Mouse (Mus musculus) lung, adult 18-20 months (tissue): ENCODE measurements around the gene H1foo.

Experiments used
- DNase-seq, 2 experiments: peaks; one replicate each; pipeline ENCODE4 v3.0.0; 2022; ENCODE audit warnings: mixed read lengths in 2 of 2

Gene H1foo

DNA sequence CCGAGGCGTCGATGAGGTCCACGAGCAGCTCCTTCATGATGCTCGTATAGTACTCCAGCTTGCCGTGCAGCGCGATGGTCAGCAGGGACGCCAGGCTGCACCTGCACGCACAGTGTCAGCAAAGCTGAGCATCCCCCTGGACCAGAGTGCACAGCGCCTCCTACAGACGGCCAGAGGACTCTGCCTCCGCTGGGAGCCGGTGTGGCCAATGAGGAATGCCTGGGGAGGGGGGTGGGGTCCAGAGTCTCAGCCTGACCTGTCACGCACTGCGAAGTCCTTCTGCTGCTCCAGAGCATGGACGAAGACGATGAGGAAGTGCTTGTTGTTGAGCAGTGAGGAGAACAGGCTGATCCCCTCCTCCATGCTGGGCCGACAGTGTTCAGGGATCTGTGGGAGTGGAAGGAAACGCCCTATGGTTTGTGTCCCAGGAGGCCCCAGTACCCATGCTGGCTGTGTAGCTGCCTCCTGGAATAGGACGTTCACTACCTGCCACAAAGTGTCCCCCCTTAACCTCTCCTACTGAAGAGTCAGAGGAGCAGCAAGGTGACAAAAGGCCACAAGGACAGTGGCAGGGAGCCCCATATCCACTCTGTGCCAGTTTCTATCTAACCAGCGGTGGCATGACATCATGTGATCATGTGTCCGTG, 17.8 kb downstream of the H1foo start:
- DNase-seq = no peak

DNA sequence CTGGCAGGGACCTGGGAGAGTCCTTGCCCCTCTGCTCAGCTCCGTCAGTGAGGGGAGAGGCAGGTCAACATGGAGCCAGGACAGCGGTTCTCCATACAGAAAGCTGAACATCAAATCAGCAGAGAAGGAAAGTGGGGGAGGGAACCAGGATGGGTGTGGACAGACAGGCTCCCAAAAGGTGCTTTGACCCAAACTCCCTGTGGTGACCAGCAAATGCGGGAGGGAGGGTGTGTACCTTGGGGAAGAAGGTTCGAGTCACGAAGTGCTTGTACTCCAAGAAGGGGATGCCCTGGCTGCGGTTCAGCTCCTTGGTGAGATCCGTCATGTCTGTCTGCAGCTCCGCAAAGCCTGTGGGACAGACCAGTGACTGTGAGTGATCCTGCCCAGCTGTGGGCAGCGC, 18.9 kb downstream of the H1foo start:
- DNase-seq = no peak

DNA sequence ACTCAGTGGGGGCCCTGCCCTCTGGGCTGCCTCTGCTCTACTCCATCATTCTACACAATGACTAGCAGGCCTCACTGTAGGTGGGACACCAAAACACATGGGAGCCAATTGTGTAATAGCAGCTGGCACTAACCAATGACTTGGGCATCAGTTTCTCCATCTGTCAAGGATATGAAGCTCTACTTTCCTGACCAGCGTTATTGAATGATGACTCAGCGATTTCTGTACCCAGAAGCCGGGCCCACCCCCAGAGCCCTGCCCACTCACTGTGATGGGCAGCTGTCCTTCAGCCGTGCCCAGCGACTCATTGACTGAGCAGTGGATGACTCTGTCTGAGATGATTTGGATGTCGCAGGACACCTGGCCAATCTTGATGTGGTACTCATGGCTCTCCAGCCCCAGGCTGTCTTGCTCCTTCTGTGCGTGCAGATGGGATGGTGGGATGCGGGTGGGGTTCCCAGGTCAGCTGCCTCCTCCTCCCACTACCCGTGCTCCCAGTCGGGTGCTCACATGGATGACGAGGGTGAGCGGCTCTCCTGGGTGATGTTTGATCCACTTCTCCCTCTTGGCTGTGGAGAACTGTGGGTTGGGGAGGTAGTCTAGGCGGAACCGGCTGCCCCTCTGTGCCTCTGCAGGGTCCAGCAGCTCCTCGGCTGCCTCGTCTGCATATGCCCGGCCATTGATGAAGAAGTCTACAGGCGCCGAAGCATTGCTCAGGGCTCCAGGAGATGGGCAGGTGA, 21.7 kb downstream of the H1foo start:
- DNase-seq = no peak

DNA sequence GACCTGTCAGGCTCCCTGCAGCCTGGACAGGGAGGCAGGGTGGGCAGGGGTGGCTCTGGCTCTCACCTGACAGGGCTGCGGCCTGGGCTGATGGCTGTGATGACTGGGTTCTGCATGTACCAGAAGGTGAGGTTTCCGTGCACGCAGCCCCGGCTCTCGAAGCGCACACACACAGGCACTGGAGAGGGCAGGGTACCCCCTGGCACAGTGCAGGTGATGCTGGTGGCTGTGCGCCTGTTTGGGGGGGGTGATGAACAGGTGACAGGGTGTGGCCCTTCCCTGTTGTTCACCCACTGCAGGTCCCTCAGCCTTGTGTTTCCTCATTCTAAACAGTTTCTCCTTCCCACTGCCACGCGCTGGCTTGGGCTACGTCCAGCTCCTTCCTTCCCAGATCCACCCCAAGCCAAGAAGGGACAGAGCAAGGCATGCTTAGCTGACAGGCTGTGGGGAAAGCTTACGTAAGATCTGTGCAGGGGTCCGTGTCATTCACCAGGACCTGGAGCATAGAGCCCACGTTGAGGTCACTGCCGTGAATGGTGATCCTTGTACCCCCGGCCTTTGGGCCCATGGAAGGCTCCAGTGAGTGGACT, 22.6 kb downstream of the H1foo start:
- DNase-seq = no peak

DNA sequence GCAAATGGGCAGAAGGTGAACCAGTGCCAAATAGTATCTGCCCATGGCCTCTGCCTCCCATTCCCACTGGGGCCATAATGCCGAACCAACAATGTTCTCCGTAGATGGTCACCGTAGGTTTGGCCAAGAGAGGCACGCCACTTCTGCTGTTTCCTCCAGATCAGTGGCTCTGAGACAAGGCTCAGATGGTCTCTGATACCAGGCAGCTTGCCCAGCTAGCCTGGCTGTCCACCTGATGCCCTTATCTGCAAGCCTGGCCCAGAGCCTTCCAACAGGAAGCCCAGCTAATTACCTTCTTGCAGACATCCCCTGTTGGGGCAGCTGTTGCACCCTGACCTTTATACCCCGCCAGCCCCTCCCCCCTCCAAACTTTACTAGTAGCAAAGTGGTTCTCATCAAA, 23.3 kb downstream of the H1foo start:
- no peak for DNase-seq

DNA sequence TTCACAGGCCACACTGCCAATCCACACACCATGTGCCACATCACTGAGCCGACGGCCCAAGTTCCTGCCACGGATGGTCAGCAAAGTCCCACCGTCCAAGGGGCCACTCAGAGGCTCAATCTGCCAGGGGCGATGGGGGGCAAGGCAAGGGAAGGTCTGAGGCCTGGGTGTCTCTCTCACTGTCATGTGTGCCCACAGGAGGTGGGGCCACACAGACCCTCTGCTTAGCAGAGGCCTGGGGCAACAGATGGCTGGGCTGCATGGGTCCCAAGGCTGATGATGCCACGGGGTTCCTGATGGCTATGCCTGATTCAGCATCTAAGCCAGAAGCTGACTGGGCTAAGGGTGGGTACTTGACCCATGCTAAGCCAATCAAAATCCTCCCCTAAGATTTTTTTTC, 24.0 kb downstream of the H1foo start:
- no peak for DNase-seq

DNA sequence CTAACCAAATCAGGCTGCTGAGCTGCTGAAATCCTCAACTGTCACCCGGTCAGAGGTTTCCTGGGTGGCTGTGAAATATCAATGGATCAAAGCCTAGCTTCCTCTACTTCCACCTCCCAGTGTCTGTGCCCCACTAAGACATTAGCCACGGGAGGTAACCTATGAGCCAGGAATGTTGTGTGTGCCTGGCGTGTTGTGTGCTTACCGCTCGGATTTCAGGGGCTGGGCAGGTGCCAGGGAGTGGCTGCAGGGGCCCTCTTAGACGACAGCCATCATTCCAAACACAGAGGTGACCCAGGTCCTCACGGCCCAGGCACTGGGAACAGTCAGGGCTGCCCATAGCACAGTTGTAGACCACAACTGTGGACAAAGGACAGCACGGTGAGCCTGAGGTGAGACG, 24.4 kb downstream of the H1foo start:
- DNase-seq = peak in 1 of 2 experiments; percentile 55

DNA sequence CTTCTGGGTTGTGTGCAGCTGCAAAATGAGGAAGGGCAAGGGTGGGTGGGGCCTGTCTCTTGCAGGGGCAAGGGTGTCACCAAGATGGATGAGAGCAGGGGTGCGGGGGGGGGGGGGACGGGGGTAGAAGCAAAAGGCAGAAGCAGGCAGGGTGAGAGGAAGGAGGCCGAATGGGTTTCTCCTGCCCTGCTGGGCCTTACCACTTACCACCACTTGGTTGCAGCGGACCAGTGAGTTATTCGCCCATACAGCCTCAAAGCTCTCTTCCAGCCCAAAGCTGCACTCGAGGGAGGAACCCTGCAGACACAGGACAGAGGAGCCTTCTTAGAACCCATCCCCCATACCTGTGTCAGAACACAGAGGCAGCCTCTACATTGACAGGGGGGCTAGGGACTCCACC, 25.2 kb downstream of the H1foo start:
- DNase-seq = no peak

DNA sequence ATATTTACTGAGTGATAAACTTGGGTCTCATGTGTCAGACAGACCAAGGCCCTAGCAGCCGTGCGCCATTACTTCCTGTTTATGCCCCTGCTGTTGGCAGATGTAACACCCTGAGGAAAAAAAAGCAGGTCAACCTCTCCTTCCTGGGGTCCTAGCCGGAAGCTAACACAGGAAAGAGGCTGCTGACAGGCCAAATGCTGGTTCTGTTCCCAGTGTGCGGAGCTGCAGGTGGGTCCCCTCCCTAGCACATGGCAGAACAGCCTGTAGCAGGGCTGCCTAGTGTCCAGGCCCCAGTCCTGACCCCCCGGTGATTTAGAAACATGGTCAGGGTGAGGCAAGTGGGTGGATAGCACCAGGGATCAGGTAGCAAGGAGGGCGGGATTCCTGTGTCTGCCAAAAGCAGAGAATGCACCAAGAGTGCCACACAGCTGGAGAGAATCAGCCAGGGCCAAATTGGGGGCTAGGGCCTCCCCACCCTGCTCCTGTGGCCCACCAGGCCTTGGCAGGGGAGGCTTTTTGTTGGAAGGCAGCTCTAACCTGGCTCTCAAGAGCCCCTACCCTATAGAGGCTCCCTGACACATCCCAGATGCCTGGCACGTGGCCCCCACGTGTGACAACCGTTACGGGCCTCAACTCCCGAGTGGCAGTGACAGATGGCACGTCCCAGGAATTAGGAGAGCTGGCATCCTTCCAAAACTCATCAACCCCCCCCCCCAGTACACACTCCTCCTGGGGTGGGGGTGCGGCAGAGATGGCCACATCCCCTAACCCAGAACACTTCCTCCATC, 26.7 kb downstream of the H1foo start:
- peak; percentile 50 to 75 for DNase-seq

DNA sequence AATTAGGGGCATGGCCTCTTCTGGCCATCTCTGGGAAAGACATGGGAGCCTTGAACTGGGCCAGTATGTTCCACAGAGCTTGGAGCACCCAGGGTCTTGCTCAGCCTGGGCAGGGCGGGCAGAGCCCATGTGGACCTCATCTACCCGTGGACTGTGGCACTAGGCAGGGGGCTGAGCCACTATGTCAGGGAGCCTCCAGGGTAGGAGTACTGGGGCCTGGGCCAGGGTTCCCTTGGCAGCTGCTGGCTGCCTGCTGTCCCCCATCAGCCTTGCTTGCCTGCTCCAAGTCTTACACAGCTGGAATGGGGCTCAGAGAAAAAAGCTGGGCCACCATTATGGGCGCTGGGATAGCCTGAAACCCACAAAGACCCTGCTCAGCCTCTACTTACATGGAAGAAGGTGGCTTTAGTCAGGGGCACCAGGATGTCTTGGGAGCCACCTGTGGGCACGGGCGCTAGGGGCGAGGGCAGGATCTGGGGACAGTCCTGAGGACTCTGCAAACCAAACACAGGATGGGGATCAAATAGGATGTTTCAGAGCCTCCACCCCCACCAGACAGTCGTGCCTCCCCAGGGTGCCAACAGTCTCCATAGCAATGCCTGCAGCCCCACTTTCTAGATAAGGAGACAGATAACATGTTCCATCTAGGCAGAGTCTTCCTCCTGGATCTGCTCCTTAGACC, 27.5 kb downstream of the H1foo start:
- DNase-seq = no peak

DNA sequence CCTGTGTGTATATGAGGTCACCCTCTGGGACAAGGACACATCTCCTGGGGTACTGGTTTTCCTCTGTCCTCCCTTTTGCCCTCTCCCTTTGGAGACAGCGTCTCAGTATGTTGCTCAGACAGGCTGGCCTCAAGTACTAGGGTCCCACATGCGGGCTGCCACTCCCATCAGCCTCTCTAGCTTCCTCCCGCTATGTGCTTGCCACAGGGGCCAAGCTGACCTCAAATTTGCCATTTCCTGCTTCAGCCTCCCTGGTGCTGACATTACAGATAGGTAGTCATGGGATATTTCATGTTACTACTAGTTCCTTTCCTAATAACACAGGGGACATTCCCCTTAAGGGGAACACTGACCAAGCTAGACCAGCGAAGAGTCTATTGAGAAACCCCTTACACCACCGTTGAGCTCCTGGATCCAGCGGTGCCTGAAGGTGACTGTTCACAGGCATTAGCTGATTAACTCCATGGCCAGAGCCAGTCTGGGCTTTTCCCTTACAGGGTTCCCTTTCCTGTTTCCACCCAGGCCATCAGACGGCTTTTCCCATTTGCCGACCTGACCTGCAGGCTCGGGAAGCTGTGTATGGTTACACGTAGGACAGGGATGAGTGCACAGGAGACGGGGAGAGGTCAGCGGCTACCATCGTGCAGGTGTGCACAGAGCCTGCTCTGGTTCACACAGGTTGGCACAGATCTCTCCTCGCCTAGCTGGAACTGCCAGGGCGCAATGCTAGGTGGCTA, 28.6 kb downstream of the H1foo start:
- no peak for DNase-seq

DNA sequence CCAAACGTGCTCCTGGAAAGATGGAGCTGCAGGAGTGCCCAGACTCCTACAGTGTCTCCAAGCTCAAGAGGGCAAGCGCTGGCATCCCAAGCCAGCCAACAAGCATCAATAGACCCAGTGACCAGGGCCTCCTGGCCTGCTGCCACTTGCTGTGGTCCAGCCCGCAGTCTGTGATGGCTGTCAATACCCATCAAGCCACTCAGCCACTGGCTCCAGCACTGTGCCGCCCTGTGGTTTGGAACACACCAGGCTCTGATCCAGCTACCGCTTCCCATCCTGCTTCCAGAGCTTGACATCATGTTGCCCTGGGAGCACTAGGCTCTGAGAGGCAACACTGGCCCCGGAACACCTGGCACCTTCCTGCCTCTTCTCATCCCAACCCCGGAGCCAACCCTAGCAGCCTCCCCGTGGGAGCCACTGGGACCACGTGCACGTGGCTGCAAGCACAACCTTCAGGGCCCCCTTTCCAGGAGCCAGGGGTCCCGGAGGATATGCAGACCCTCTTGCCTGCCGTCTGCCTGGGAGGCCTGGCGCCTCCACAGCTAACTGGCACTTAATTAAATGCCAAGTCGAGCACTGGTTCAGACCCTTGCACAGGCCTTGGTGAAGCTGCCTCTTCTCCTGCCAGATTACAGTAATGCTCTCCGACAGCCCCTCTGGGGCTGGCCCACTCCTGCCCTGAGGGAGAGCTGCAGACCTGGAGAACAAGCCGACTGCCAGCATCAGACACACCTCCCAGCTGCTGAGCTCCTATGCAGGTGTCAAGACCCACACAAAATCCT, 29.3 kb downstream of the H1foo start:
- no peak for DNase-seq

DNA sequence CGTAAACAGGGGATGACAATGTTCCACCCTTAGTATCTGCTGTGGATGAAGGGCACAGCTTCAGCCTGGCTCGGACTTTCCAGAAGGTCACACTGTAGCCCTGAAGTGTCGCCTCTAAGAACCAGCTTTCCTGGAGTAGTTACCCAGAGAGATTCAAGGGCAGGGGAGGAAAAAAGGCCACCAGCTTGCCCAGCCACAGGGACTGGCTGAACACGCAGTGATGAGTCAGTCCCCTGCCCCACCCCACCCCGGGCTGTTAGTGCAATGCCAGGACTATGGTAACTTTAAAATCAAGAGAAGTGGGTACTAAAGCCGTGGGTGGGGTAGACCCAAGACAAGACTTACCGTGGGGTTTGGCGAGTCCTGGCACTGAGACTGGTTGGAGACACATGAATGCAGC, 30.9 kb downstream of the H1foo start:
- DNase-seq = no peak

DNA sequence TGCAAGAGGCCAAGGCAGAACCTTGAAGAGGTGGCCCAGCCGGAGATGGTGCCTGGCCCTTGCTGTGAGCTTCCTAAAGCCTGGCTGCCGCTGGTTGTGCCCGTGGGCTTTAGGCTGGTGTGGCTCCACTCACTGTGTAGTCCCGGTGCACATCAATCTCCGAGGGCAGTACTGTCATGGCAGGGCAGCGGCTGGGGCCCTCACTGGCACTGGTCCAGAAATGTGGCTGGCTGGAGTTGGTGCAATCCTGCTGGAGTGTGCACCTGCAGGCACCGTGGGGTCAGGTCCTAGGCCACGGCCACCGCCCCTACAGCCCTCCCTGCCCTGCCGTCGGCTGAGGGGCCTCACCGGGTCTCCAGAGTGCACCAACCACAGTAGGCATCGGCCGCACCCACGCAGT, 33.1 kb downstream of the H1foo start:
- DNase-seq = no peak

DNA sequence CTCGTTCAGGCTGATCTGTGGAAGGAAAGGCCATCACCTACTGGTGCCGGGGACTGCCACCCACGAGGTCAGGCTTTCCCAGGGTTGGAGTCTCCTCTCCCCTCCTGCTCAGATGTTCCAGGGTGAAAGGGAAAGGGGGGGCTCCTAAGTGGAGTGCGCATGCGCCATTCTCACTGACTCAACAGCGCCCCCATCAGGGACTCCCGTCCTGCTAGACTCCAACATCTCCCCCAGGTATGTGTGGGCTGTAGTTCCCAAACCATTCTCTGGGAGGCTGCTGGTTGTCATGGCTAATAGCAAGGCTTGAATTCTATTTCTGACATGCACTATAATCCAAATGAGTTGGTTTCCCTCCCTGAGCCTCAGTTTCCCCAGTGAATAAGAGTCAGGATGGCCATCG, 33.9 kb downstream of the H1foo start:
- DNase-seq = no peak

DNA sequence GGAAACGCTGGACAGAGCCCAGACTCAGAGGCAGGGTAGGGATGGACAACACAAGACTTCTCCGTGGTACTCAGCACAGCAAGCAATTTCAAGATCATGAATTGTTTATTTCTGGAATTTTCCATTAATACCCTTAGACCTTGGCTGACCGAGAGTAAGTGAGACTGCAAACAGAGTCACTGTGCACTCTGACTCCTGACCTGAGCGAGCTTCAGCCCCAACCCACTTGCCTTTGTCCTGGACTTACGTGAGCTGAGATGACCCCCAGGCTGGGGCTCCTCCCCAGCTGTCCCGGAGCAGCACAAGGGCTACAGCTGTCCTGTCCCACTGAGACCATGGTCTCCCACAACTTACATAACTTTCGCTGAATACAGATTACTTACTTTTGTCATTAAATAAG, 38.2 kb downstream of the H1foo start:
- no peak for DNase-seq

DNA sequence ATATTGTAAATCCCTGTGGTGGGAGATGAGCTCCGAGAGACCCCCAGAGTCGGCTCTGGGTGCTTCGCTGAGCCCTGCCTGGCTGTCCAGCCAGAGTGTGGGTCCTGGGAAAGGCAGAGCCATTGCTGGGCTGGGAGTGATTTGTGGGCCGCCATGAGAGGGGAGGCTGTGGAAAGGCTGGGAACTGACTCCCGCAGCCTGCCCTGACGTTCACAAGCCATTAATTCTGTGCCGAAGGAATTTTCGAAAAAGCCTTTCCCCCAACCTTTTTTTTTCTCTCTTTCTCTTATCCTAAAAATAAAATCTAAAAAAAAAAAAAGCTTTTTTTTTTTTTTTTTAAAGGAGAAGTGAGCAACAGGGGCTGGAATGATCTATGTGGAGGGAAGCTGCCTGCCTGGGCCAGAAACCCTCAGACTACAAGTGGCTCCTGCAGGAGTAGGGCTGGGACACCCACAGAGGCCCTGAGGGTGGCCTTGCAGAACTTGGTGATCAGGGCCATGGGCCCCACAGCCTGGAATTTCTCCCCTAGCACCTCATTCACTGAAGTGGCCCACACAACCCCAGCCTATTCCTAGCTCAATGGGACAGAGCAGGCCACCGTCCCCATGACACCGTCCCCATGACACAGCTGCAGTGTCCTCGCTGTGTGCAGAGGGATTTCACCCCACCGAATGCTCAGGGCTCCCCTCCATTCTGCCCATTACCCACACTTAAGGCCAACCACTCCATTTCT, 38.7 kb downstream of the H1foo start:
- DNase-seq = peak in 1 of 2 experiments; percentile 53

DNA sequence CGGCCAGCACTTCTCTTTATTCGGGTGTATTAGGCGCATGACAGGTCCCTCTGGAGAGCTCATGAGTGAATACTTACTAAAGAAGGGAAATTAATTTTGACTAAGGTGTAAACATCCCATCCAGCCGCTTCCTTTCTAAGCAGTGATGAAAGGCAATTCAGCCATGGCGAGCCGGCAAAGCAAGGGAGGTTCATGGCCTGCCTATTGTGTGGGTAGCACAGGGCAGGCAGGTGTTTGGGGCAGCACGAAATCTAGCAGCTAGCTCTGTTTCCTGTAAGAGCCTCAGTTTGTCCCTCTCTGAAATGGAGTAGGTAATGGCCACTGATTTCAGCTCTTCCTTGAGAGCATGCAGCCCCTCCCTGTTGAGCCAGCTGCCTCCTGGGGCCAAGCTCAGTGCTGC, 39.8 kb downstream of the H1foo start:
- DNase-seq = no peak

DNA sequence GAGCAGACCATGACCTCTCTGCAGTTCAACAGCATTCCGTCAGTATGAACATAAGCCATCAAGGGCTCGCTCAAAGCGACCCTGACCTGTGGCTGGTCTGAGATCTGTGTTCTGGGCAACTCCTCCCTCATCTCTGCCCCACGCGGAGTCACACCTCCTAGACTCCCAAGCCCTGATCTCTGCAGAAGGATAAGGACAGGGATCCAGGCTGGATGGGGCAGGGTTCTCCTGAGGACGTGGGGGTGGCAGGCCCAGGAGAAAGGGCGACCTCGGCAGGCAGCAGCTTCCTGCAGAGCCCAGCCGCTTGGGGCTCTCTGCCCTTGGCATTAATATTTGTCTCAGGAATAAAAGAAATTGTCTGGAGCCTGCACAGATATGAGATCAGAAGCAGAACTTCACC, 40.9 kb downstream of the H1foo start:
- no peak for DNase-seq

DNA sequence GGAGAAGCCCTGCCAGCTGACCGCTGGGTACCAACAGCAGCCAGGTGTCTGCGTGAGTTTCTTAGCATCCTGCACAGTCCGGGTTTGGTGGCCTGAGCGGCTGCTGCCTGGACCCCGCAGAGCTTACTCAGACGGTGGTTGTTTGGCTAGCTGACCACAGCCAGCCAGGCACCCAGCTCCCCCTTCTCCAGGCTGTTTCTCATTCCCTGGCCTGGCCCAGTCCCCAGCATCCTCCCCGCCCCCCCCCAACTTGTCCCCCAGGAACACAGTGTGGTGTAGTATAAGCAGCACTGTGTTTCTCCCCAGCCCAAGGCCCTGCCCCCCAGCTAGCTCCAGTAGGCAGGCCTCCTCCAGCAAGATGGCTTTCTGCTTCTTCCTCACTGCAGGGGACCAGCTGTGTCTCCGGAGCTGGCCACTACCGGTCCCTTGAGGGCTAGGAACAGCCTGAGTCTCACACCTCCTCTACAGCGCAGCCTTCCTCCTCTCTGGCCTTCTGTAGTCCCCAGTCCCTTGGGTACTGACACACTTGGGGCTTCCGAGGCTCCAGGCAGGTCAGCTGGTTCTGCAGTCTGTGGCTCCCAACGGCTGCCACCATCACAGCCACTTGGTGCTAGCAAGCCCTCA, 41.8 kb downstream of the H1foo start:
- DNase-seq = no peak
